Mouse (Mus musculus) lung, embryonic 14.5 days (tissue): ENCODE results near the gene Vav2. TPM values are rescaled to one million over a fixed set of nuclear protein-coding genes. Genes with fewer than 3 reads are reported as not detected.

ENCODE experiments used
- ATAC-seq: fragments of 200-750 bp; cut with Nextera tagmentation; 2 replicates; pipeline ENCODE4 v1.8.0; 2017; ENCODE audit warnings: mild to moderate bottlenecking, moderate TSS enrichment, moderate library complexity; ENCODE audit not compliant: insufficient read depth
- DNase-seq: peaks from one replicate; pipeline ENCODE4 v3.0.0-alpha.2; 2015
- H3K27ac ChIP-seq: fragments of 300-500 bp; sonication (generic); 2 replicates; pipeline ENCODE4 v1.5.1; 2014; ENCODE audit warnings: low read depth, mild to moderate bottlenecking, moderate library complexity
- H3K27me3 ChIP-seq: fragments of 300-500 bp; sonication (generic); 2 replicates; pipeline ENCODE4 v1.6.1; 2014; ENCODE audit warnings: low read length, control low read depth; ENCODE audit not compliant: insufficient read depth
- H3K36me3 ChIP-seq: fragments of 300-500 bp; sonication (generic); 2 replicates; pipeline ENCODE4 v1.6.1; 2014; ENCODE audit warnings: control low read depth; ENCODE audit not compliant: insufficient read depth
- H3K4me1 ChIP-seq: fragments of 300-500 bp; sonication (generic); 2 replicates; pipeline ENCODE4 v1.6.1; 2014; ENCODE audit warnings: antibody characterized with exemption, control low read depth; ENCODE audit not compliant: insufficient read depth
- H3K4me2 ChIP-seq: fragments of 300-500 bp; sonication (generic); 2 replicates; pipeline ENCODE4 v1.6.1; 2014; ENCODE audit warnings: mild to moderate bottlenecking
- H3K4me3 ChIP-seq: fragments of 300-500 bp; sonication (generic); 2 replicates; pipeline ENCODE4 v1.5.1; 2014; ENCODE audit warnings: low read depth, low read length
- H3K9ac ChIP-seq: fragments of 300-500 bp; sonication (generic); 2 replicates; pipeline ENCODE4 v1.6.1; 2014
- H3K9me3 ChIP-seq: fragments of 300-500 bp; sonication (generic); 2 replicates; pipeline ENCODE4 v1.6.1; 2016; ENCODE audit warnings: low read depth, low read length, control low read depth
- CTCF ChIP-seq: IDR thresholded peaks from 2 replicates; pipeline ENCODE4 v1.5.1; 2016; ENCODE audit warnings: antibody characterized with exemption, low read depth
- WGBS: fragments of 180-500 bp; shearing (Covaris S2); extraction: QIAGEN DNeasy Blood & Tissue Kit; methylation state at CpG from one replicate; pipeline ENCODE4 v1.1.7; 2014; 5-methylcytosine and 5-hydroxymethylcytosine counted together
- polyA plus RNA-seq: library from polyadenylated mRNA; unstranded; fragments of >200 nt; fragmentation: Nextera tagmentation; extraction: Ambion mirVana; gene quantifications from 2 replicates; pipeline ENCODE4 v1.2.1, GENCODE M21; 2014

The Vav2 gene
- polyA plus RNA-seq, 1 experiment from 2014 or later: 8.6 TPM

DNA sequence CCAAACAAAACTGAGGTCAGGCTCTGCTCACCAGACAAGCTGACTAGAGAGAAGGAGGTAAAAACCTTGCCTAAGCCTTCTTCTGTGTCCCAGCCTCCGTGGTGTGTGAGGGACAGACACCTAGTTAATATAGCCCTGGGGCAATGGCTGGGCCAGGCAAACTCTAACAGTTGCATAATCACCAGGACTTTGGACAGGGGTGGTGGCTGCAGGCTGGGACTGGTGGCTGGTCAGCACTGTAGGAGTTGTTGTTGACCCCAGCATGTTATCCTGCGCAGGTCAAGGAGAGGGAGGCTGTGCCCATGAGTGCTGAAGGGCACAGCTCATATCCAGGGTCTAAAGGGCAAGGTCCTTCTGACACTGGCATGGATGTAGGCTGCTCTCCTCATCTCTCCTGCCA lies 178.6 kb downstream of the Vav2 start, which contains the start of gene Sardh:
TSS of gene Sardh (minus strand) at position 127 of the 400 bp plus-strand sequence.
- no peak for DNase-seq
- 79% methylated on average over 2 of the region's 2 CpGs for WGBS
- H3K4me1 ChIP-seq: peaks cover 14% of the 10 kb centered on the region
- ATAC-seq: no peak
- 0 out of 2 replicates have a peak within 1 kb of the TSS, but pooled peaks have one; percentile 17 for H3K4me3 ChIP-seq
- peak within 1 kb of the TSS; percentile 51 for H3K4me2 ChIP-seq
- H3K9me3 ChIP-seq: no peaks in the 10 kb centered on the region
- peak within 1 kb of the TSS; percentile 88 for H3K27ac ChIP-seq
- no peaks in the 10 kb centered on the region for H3K27me3 ChIP-seq
- TF ChIP-seq CTCF: no peak
- H3K9ac ChIP-seq: no peak within 1 kb of the TSS
- H3K36me3 ChIP-seq: no peaks in the 10 kb centered on the region

DNA sequence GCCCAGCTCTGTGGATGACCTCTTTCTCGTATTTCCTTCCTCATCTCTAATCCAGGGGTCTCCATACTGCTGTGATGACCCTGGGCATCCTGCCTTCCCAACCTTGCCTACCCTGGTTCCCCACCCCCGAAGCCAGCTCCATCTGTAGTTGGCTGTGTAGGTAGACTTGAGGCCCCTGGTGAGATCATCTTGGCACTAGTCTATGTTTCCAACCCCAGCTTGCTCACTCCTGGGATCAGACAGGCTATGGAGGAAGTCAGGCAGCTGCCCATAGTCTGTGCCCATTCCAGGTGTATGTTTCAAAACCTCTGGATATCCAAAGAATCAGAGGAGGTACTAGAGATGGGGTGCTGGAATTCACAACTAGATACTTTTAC lies 179.4 kb downstream of the Vav2 start:
- no peak overlapping the region for H3K9ac ChIP-seq
- no peaks in the 10 kb centered on the region for H3K36me3 ChIP-seq
- H3K4me2 ChIP-seq: peak overlapping the region; percentile 51
- H3K27me3 ChIP-seq: no peaks in the 10 kb centered on the region
- 30% methylated on average over 2 of the region's 2 CpGs for WGBS
- no peaks in the 10 kb centered on the region for H3K9me3 ChIP-seq
- TF ChIP-seq CTCF: no peak
- H3K27ac ChIP-seq: peak overlapping the region; percentile 88
- ATAC-seq (no peak; the same call in 1 of the 2 replicates), DNase-seq (no peak)
- H3K4me1 ChIP-seq: peaks cover 14% of the 10 kb centered on the region
- no peak overlapping the region for H3K4me3 ChIP-seq

DNA sequence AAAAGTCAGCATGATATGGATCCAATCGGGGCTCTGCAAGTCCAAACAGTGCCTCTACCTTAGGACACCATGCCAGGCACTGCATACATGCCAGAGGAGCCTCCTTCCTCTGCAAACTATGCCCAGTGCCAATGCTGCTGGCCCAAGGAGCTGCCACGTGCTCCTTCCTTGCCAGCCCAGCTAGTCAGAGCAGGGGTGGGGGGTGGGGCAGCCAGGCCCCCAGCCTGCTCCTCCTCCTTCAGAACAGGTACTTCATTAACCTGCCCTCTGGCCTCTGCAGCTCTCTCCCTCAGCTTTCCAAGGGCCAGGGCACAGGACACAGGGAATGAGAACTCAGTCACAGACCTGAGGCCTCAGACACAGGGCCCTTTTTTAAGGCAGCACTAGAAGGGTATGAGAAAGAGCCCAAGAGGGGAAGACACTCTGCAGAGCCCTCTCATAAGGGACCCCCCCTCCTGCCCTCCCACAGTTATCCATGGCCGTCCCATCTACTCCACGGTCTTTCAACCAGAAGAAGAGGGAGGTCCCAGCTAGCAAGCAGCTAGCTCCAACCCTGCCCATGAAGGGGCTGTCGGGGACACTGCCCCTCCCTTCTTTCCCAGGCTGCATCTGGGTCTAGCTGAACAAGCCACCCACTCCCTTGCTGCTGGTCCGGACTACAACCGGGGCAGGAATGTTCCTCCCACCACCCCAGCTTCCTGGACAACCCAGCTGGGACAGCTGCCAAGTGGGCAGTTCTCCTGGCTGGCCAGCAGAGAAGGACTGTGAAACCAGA lies 179.9 kb downstream of the Vav2 start:
- H3K4me3 ChIP-seq: peak overlapping the region; percentile 17
- H3K27me3 ChIP-seq: no peaks in the 10 kb centered on the region
- peaks cover 14% of the 10 kb centered on the region for H3K4me1 ChIP-seq
- H3K27ac ChIP-seq: peak overlapping the region; percentile 88
- DNase-seq (peak; percentile 98), ATAC-seq (peak; percentile 98)
- no peaks in the 10 kb centered on the region for H3K9me3 ChIP-seq
- peak overlapping the region; percentile 7 for H3K9ac ChIP-seq
- H3K36me3 ChIP-seq: no peaks in the 10 kb centered on the region
- 15% methylated on average over 7 of the region's 7 CpGs for WGBS
- TF ChIP-seq CTCF: peak; percentile 35; the same call in 1 of the 2 replicates
- peak overlapping the region; percentile 51 for H3K4me2 ChIP-seq

DNA sequence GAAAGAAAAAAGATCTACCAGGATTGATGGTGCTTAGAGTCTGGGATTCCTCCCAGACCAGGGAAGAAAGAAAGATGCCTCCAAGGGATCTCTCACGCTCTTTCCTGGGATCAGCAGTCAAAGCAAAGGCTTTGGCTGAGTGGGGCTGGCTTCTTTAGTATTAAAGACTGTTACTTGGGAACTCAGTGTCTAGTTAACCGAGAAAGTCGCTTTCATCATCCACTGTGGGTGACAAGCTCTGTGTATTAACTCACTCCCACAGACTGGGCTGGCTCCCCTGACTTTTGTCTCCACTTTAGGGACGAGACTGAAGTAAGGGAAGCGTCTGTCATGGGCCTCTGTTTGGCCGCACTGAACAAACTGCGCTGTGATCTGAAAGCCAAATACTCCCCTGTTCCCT lies 180.9 kb downstream of the Vav2 start:
- Histone ChIP-seq H3K9ac (no peak overlapping the region), H3K4me2 (peak overlapping the region; percentile 51), H3K4me3 (no peak overlapping the region; the same call in 1 of the 2 replicates), H3K4me1 (peaks cover 14% of the 10 kb centered on the region), H3K27ac (no peak overlapping the region), H3K9me3 (no peaks in the 10 kb centered on the region), H3K27me3 (no peaks in the 10 kb centered on the region), H3K36me3 (0 out of 2 replicates have a peak, but pooled peaks cover 5% of the 10 kb centered on the region)
- no peak for ATAC-seq
- DNase-seq: no peak
- WGBS: 56% methylated on average over 7 of the region's 7 CpGs
- no peak for TF ChIP-seq CTCF

DNA sequence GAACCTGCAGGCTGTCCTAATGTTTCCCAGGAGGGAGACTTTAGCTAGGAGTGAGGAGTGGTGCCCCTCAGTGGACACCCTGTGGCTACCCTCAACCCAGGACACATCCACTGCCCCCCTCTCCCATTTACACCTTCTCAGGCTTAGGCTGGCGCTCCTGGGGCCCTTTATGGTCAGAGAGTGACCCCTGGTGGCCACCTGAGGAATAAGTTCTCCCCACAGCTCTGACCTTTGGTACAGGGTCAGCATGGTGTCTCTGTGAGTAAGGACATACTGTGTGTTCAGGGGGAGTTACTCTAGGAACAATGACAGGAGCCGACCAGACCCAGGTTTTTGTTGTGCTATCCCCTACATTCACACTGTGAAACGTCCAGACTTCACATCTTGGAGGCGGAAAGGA lies 189.5 kb downstream of the Vav2 start:
- DNase-seq (peak; percentile 75), ATAC-seq (peak; percentile 38; the same call in 1 of the 2 replicates)
- 32% methylated on average over 4 of the region's 4 CpGs for WGBS

DNA sequence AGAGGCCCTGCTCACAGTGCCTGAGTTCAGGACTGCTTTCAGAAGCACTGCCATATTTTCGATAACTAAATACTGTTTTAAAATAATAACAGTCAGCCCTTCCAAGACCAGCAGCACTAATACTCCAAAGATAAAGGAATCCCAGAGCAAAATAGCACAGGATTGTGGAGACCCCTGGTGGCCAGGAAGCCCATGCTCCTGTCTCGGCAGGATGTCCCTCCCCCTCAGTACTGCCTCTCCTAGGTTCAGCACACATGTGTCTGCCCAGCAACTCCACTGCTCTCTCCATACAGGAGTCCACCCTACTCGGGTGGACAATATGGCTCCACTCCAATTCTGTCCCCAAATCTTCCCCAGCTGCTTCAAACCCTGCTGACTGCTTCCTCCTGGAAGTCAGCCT lies 191.1 kb downstream of the Vav2 start:
- Histone ChIP-seq H3K4me1 (no peaks in the 10 kb centered on the region), H3K9ac (no peak overlapping the region), H3K27ac (no peak overlapping the region), H3K27me3 (0 out of 2 replicates have a peak, but pooled peaks cover 2% of the 10 kb centered on the region), H3K36me3 (no peaks in the 10 kb centered on the region; the same call in 1 of the 2 replicates), H3K4me3 (no peak overlapping the region), H3K4me2 (no peak overlapping the region), H3K9me3 (no peaks in the 10 kb centered on the region)
- TF ChIP-seq CTCF: peak; percentile 88
- peak; percentile 89 for DNase-seq
- peak; percentile 48; the same call in 1 of the 2 replicates for ATAC-seq
- WGBS: 11% methylated on average over 3 of the region's 3 CpGs

More for the DNA sequence above, 189.5 kb downstream of the Vav2 start:
- no peak overlapping the region for H3K4me3 ChIP-seq
- peak; percentile 94 for TF ChIP-seq CTCF
- H3K27me3 ChIP-seq: 0 out of 2 replicates have a peak, but pooled peaks cover 2% of the 10 kb centered on the region
- no peak overlapping the region for H3K27ac ChIP-seq
- no peaks in the 10 kb centered on the region for H3K4me1 ChIP-seq
- H3K4me2 ChIP-seq: no peak overlapping the region
- H3K36me3 ChIP-seq: peaks cover 5% of the 10 kb centered on the region; the same call in 1 of the 2 replicates
- no peak overlapping the region for H3K9ac ChIP-seq
- H3K9me3 ChIP-seq: no peaks in the 10 kb centered on the region

DNA sequence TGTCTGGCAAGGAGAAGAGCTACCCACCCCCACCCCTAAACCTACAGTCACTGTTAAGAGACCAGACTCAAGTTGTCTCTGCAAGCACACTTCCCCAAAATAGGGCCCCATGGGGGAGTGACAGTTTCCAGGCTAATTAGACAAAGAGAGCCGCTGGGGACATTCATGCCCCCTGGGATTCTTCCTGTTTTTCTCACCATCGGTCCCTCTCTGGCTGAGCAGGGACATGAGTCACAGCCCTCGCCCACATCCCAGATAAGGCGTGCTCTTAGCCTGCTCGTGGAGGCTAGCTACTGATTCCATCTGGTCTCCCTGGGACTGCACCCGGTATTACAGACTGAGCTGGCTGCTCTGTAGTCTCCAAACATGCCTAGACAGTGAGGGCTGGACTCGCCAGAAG lies 194.5 kb downstream of the Vav2 start:
- no peaks in the 10 kb centered on the region for H3K4me1 ChIP-seq
- DNase-seq (peak; percentile 55), ATAC-seq (0 out of 2 replicates have a peak, but pooled peaks have one; percentile 22)
- 24% methylated on average over 7 of the region's 7 CpGs for WGBS
- H3K4me2 ChIP-seq: no peak overlapping the region
- peaks cover 3% of the 10 kb centered on the region; the same call in 1 of the 2 replicates for H3K36me3 ChIP-seq
- H3K27ac ChIP-seq: no peak overlapping the region; the same call in 1 of the 2 replicates
- no peak overlapping the region; the same call in 1 of the 2 replicates for H3K9ac ChIP-seq
- H3K27me3 ChIP-seq: 0 out of 2 replicates have a peak, but pooled peaks cover 2% of the 10 kb centered on the region
- H3K4me3 ChIP-seq: no peak overlapping the region
- H3K9me3 ChIP-seq: no peaks in the 10 kb centered on the region
- no peak for TF ChIP-seq CTCF
